Mouse (Mus musculus) hindbrain, embryonic 10.5 days (tissue): Measurements from ENCODE around the gene Gm37240. TPM values are rescaled to one million over a fixed set of nuclear protein-coding genes. Genes with fewer than 3 reads are reported as not detected.
A peak's percentile ranks its signal among the peaks of the same experiment; 100 is the strongest.

ENCODE experiments used
- DNase-seq: peaks from one replicate; pipeline ENCODE4 v3.0.0-alpha.2; 2017; ENCODE audit warnings: low spot score
- H3K27ac ChIP-seq: fragments of 300-500 bp; sonication (generic); 2 replicates; pipeline ENCODE4 v1.5.1; 2016; ENCODE audit warnings: mild to moderate bottlenecking, moderate library complexity
- H3K27me3 ChIP-seq: fragments of 300-500 bp; sonication (generic); 2 replicates; pipeline ENCODE4 v1.6.1; 2016; ENCODE audit warnings: mild to moderate bottlenecking; ENCODE audit not compliant: poor library complexity, insufficient read depth, severe bottlenecking
- H3K36me3 ChIP-seq: fragments of 300-500 bp; sonication (generic); 2 replicates; pipeline ENCODE4 v1.6.1; 2016; ENCODE audit warnings: mild to moderate bottlenecking, moderate library complexity
- H3K4me1 ChIP-seq: fragments of 300-500 bp; sonication (generic); replicated peaks from 2 replicates; pipeline ENCODE4 v1.6.1; 2016; ENCODE audit warnings: mild to moderate bottlenecking
- H3K4me3 ChIP-seq: fragments of 300-500 bp; sonication (generic); 2 replicates; pipeline ENCODE4 v1.5.1; 2016; ENCODE audit warnings: mild to moderate bottlenecking, moderate library complexity
- H3K9me3 ChIP-seq: fragments of 300-500 bp; sonication (generic); 2 replicates; pipeline ENCODE4 v1.6.1; 2016; ENCODE audit warnings: mild to moderate bottlenecking, moderate library complexity
- WGBS: fragments of 180-500 bp; shearing (Covaris S2); methylation state at CpG from one replicate; pipeline ENCODE4 v1.1.7; 2016; 5-methylcytosine and 5-hydroxymethylcytosine counted together
- polyA plus RNA-seq: library from polyadenylated mRNA; unstranded; fragments of >200 nt; fragmentation: Nextera tagmentation; extraction: Ambion mirVana; gene quantifications from 2 replicates; pipeline ENCODE4 v1.2.1, GENCODE M21; 2016

Gm37240 gene
- polyA plus RNA-seq, 1 experiment from 2014 or later, result 1.4 TPM

- WGBS, result 86% methylated on average over 9 of the region's 9 CpGs
- H3K9me3 ChIP-seq, result peaks cover 6% of the 10 kb centered on the region
- H3K27me3 ChIP-seq, result no peaks in the 10 kb centered on the region
- no peak overlapping the region for H3K4me3 ChIP-seq
- no peak overlapping the region for H3K27ac ChIP-seq
- no peaks in the 10 kb centered on the region for H3K36me3 ChIP-seq
- no peak for DNase-seq
- no peaks in the 10 kb centered on the region for H3K4me1 ChIP-seq
These were observed 1277.1 kb downstream of the Gm37240 start for GRCm38 (mm10) chr3:84610183-84610710.

GRCm38 (mm10) chr3:84603212-84603611 is 1284.1 kb downstream of the Gm37240 start:
- no peaks in the 10 kb centered on the region for H3K4me1 ChIP-seq
- H3K27me3 ChIP-seq, result no peaks in the 10 kb centered on the region
- H3K27ac ChIP-seq, result no peak overlapping the region
- DNase-seq, result no peak
- peaks cover 6% of the 10 kb centered on the region for H3K9me3 ChIP-seq
- H3K4me3 ChIP-seq, result no peak overlapping the region
- WGBS, result 79% methylated on average over 6 of the region's 9 CpGs
- H3K36me3 ChIP-seq, result no peaks in the 10 kb centered on the region

GRCm38 (mm10) chr3:84602759-84603158 is 1284.6 kb downstream of the Gm37240 start:
- no peak overlapping the region for H3K27ac ChIP-seq
- no peaks in the 10 kb centered on the region for H3K36me3 ChIP-seq
- H3K27me3 ChIP-seq, result no peaks in the 10 kb centered on the region
- H3K4me1 ChIP-seq, result no peaks in the 10 kb centered on the region
- no peak overlapping the region for H3K4me3 ChIP-seq
- peaks cover 6% of the 10 kb centered on the region for H3K9me3 ChIP-seq
- WGBS, result 92% methylated on average over 2 of the region's 2 CpGs
- no peak for DNase-seq

GRCm38 (mm10) chr3:84601870-84602495 is 1285.3 kb downstream of the Gm37240 start:
- no peak overlapping the region for H3K4me3 ChIP-seq
- no peaks in the 10 kb centered on the region for H3K4me1 ChIP-seq
- peaks cover 5% of the 10 kb centered on the region for H3K27me3 ChIP-seq
- H3K9me3 ChIP-seq, result peaks cover 6% of the 10 kb centered on the region
- H3K36me3 ChIP-seq, result no peaks in the 10 kb centered on the region
- no peak overlapping the region for H3K27ac ChIP-seq
- 84% methylated on average over 9 of the region's 9 CpGs for WGBS
- DNase-seq, result no peak

DNA sequence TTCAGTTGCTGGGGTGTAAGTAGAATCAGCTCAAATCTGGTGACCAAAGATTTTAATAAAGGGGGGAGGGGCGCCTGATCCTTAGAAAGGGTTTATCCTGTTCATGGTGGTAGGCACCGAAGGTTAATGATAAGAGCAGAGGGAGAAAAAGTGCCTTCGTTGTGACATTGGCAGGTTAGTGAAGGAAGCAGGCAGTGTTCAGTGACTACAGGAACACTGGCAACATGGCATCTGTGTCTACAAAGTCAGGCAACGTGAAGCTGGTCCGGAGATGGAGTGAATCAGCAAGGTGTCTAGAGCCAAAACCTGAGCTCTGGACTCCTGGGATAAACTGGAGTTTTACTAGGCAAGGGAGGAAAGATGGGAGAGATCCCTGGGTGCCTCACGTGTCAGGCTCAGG is 1288.6 kb downstream of the Gm37240 start:
- no peak for DNase-seq
- no peaks in the 10 kb centered on the region for H3K36me3 ChIP-seq
- no peak overlapping the region for H3K4me3 ChIP-seq
- no peak overlapping the region for H3K27ac ChIP-seq
- 85% methylated on average over 6 of the region's 6 CpGs for WGBS
- peaks cover 13% of the 10 kb centered on the region for H3K27me3 ChIP-seq
- H3K9me3 ChIP-seq, result no peaks in the 10 kb centered on the region
- peaks cover 16% of the 10 kb centered on the region for H3K4me1 ChIP-seq

GRCm38 (mm10) chr3:84597996-84598734 is 1289.2 kb downstream of the Gm37240 start:
- no peak for DNase-seq
- 89% methylated on average over 6 of the region's 6 CpGs for WGBS
- H3K36me3 ChIP-seq, result no peaks in the 10 kb centered on the region
- H3K27me3 ChIP-seq, result peaks cover 13% of the 10 kb centered on the region
- no peak overlapping the region for H3K4me3 ChIP-seq
- peaks cover 16% of the 10 kb centered on the region for H3K4me1 ChIP-seq
- H3K9me3 ChIP-seq, result no peaks in the 10 kb centered on the region
- no peak overlapping the region for H3K27ac ChIP-seq

DNA sequence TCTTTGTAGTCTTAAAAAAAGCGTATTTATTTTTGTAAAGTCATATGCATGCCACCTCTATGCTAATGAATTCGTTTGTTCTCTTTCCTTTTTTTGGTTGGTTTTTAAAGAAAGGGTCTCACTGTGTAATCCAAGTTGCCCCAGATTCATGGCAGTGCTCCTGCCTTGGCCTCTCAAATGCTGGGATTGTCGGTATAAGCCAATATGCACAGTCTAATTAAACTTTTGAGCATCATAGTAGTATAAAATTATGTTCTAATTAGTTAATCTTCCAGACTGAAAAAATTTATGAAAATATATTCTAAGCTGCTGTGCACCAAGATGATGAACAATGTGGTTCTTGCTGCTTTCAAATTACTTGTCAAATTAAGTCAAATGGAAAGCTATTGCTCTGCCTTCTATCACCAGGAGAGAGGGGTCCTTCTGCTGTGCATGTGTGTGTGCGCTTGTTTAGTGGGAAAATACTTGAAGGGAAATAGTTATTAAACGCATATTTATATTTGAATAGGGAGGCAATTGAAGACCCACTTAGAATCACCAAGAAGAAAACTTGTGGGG is 1291.6 kb downstream of the Gm37240 start:
- Histone ChIP-seq H3K27ac (no peak overlapping the region), H3K4me1 (peaks cover 16% of the 10 kb centered on the region), H3K4me3 (peak overlapping the region; percentile 39), H3K36me3 (no peaks in the 10 kb centered on the region), H3K27me3 (peaks cover 13% of the 10 kb centered on the region), H3K9me3 (no peaks in the 10 kb centered on the region)
- no peak for DNase-seq
- 51% methylated on average over 5 of the region's 5 CpGs for WGBS

DNA sequence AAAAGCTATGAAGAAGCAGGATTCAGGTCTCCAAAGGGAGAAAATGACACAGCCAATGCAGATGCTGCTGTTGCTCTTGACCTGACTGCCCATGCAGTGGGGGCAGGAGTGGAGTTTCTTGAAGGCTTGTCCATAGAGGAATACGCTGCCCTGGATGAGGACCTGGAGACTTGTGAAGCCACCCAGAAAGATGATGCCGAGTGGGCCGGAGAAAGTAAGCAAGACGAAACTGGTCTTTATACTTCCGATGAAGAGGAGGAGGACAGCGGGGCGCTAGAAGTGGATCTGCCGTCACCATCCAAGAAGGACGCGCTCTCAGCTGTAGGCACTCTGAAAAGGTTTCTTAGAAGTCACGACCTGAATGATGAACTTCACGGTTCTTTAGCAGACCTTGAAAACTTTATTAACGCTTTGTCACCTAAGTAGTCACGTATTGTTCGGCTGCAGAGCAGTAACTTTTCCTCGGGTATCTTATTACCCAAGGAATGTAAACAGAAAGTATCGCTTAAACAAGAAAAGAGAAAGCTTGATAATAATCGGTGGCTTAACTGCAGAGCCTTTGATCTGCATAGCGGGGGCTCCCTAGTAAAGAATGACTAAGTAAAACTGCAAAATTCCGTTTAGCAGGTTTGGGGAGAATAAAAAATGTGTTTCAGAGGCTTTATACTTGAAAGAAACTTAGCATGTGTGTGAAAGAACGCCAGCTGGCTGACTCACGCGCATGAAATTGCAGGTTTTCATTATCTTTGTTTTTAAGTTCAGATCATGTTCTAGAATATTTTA is 1292.2 kb downstream of the Gm37240 start:
- WGBS, result 15% methylated on average over 23 of the region's 23 CpGs
- peak; percentile 16 for DNase-seq

GRCm38 (mm10) chr3:84593274-84593673 is 1294.0 kb downstream of the Gm37240 start, which contains the start of gene Tigd4:
Gene Tigd4, plus strand, starts transcription at chr3:84593574.
- WGBS, result 89% methylated on average over 2 of the region's 2 CpGs
- DNase-seq, result no peak
- H3K27ac ChIP-seq, result no peak within 1 kb of the TSS
- H3K4me3 ChIP-seq, result no peak within 1 kb of the TSS
- no peaks in the 10 kb centered on the region for H3K9me3 ChIP-seq
- H3K36me3 ChIP-seq, result no peaks in the 10 kb centered on the region
- peaks cover 16% of the 10 kb centered on the region for H3K4me1 ChIP-seq
- H3K27me3 ChIP-seq, result peaks cover 13% of the 10 kb centered on the region

More for the DNA sequence above, 1292.2 kb downstream of the Gm37240 start:
- H3K36me3 ChIP-seq, result no peaks in the 10 kb centered on the region
- peaks cover 16% of the 10 kb centered on the region for H3K4me1 ChIP-seq
- H3K4me3 ChIP-seq, result peak overlapping the region; percentile 39
- peaks cover 13% of the 10 kb centered on the region for H3K27me3 ChIP-seq
- no peak overlapping the region for H3K27ac ChIP-seq
- no peaks in the 10 kb centered on the region for H3K9me3 ChIP-seq

GRCm38 (mm10) chr3:84586736-84587135 is 1300.6 kb downstream of the Gm37240 start:
- Histone ChIP-seq H3K27ac (no peak overlapping the region), H3K4me3 (no peak overlapping the region), H3K36me3 (no peaks in the 10 kb centered on the region), H3K4me1 (peaks cover 10% of the 10 kb centered on the region), H3K9me3 (no peaks in the 10 kb centered on the region), H3K27me3 (no peaks in the 10 kb centered on the region)
- 72% methylated on average over 5 of the region's 5 CpGs for WGBS
- DNase-seq, result no peak

- H3K4me3 ChIP-seq, result peak overlapping the region; percentile 85
- H3K27ac ChIP-seq, result peak overlapping the region; percentile 92
- under 1% methylated on average over 27 of the region's 27 CpGs for WGBS
- H3K27me3 ChIP-seq, result no peaks in the 10 kb centered on the region
- no peaks in the 10 kb centered on the region for H3K36me3 ChIP-seq
- no peaks in the 10 kb centered on the region for H3K9me3 ChIP-seq
- H3K4me1 ChIP-seq, result peaks cover 29% of the 10 kb centered on the region
- DNase-seq, result no peak
These were observed 1304.4 kb downstream of the Gm37240 start for GRCm38 (mm10) chr3:84582913-84583276.

DNA sequence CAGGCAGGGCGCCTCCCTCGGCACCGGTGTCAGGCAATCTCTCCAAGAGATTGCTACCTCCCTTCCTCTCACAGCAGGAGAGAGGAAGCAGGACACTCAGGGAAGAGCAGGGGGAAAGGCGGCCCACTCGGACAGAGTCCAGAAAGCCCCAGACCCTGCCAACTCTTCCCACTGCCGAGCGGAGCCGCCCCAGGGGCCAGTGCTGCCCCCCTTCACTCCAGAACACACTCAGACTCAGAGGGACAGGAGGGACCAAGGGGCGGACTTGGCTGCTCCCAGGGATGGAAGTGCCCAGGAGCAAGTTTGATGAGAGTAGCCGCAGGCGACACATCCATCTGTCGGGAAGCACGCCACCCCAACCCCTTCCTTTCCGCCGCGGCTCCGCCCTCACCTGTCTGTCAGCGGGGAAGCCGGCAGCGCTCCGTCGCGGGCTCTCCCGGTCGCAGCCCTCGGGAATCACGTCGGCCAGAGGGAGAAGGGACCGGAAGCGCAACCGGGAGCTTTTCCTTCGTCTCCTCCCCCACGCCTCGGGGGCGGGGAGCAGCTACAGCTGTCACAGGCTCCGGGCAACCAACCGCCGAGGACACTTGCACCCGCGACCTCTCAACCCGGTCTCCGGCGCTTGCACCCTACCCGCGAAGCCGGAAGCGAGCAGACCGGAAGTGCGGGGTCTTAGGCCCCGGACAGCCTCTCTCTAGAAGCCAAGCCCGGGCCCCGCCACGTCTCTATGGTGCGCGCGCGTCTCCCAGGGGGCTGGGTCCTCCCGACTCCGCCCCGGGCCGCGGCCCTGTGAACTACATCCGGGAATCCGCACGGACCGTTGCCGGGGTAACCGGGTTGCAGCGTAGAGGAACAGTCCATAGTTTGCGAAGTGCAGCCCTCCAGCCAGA is 1305.0 kb downstream of the Gm37240 start, which contains the start of gene Arfip1:
Gene Arfip1, minus strand, starts transcription at position 603 of the 890 bp plus-strand sequence.
- peak within 1 kb of the TSS; percentile 92 for H3K27ac ChIP-seq
- no peaks in the 10 kb centered on the region for H3K27me3 ChIP-seq
- DNase-seq, result peak; percentile 100
- H3K4me3 ChIP-seq, result peak within 1 kb of the TSS; percentile 85
- H3K36me3 ChIP-seq, result no peaks in the 10 kb centered on the region
- H3K9me3 ChIP-seq, result no peaks in the 10 kb centered on the region
- peaks cover 29% of the 10 kb centered on the region for H3K4me1 ChIP-seq
- WGBS, result under 1% methylated on average over 70 of the region's 70 CpGs
